Mouse (Mus musculus) erythroblast, embryonic 14.5 days (primary cell): Measurements from ENCODE around the gene Mtor.

Experiments
- GATA1 ChIP-seq: IDR thresholded peaks from 2 replicates; pipeline ENCODE4 v1.6.1; 2012; ENCODE audit warnings: low read length, inconsistent platforms, mixed read lengths
- TAL1 ChIP-seq: IDR thresholded peaks from 3 replicates; pipeline ENCODE4 v1.6.1; 2012; ENCODE audit warnings: low read length, inconsistent platforms, mixed read lengths

DNA sequence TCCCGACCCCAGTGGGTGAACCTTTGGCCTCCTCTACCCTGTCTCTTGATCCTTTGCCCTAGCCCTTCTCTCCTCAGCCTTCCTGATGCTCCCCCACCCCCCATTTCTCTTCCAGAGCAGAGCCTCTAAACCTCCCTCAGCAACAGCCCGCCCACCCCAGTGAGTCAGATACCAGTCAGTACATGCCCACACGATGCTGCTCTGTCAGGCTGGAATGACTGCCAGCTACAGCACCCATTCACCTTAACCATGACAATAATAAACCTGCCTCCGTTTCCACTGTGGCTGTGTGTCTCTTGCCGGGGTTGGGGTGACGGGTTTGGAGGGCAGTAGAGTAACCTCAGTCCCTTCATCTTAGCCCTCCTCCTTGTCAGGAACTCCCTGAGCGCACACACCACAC lies 155.7 kb downstream of the Mtor start:
- TF ChIP-seq GATA1 (no peak), TAL1 (no peak)
